Mouse (Mus musculus) kidney, postnatal 0 days (tissue): ENCODE measurements at regions not wholly inside any gene's neighbourhood (a gene's known extent, or its start where the extent isn't known, plus 50 kb on each side); places are given as distances from the start of the nearest gene placed in this dataset.
A peak's percentile ranks its signal among the peaks of the same experiment; 100 is the strongest.

ENCODE experiments used
- ATAC-seq: fragments of 200-750 bp; cut with Nextera tagmentation; replicated peaks from 2 replicates; pipeline ENCODE4 v1.8.0; 2017; ENCODE audit warnings: low read depth, moderate number of reproducible peaks, moderate TSS enrichment, moderate library complexity; ENCODE audit not compliant: low FRiP score
- DNase-seq: peaks from one replicate; pipeline ENCODE4 v3.0.0-alpha.2; 2016; ENCODE audit warnings: low spot score
- H3K27ac ChIP-seq: fragments of 300-500 bp; sonication (generic); 2 replicates; pipeline ENCODE4 v1.5.1; 2014; ENCODE audit warnings: mild to moderate bottlenecking
- H3K27me3 ChIP-seq: fragments of 300-500 bp; sonication (generic); 2 replicates; pipeline ENCODE4 v1.6.1; 2014; ENCODE audit warnings: low read length, mixed read lengths; ENCODE audit not compliant: insufficient read depth
- H3K36me3 ChIP-seq: fragments of 300-500 bp; sonication (generic); 2 replicates; pipeline ENCODE4 v1.6.1; 2014; ENCODE audit warnings: low read length, mixed read lengths; ENCODE audit not compliant: insufficient read depth
- H3K4me1 ChIP-seq: fragments of 300-500 bp; sonication (generic); replicated peaks from 2 replicates; pipeline ENCODE4 v1.6.1; 2014; ENCODE audit warnings: antibody characterized with exemption, low read length, mixed read lengths; ENCODE audit not compliant: insufficient read depth
- H3K4me2 ChIP-seq: fragments of 300-500 bp; sonication (generic); 2 replicates; pipeline ENCODE4 v1.6.1; 2014; ENCODE audit warnings: mild to moderate bottlenecking, low read length, moderate library complexity, mixed read lengths
- H3K4me3 ChIP-seq: fragments of 300-500 bp; sonication (generic); replicated peaks from 2 replicates; pipeline ENCODE4 v1.5.1; 2014; ENCODE audit warnings: low read depth, low read length
- H3K9ac ChIP-seq: fragments of 300-500 bp; sonication (generic); 2 replicates; pipeline ENCODE4 v1.6.1; 2014; ENCODE audit warnings: low read depth, low read length
- H3K9me3 ChIP-seq: fragments of 300-500 bp; sonication (generic); replicated peaks from 2 replicates; pipeline ENCODE4 v1.6.1; 2016; ENCODE audit warnings: low read length, inconsistent platforms, mixed read lengths
- CTCF ChIP-seq: IDR thresholded peaks from 2 replicates; pipeline ENCODE4 v1.5.1; 2016; ENCODE audit warnings: antibody characterized with exemption, low read depth, mild to moderate bottlenecking, moderate library complexity
- WGBS: fragments of 180-500 bp; shearing (Covaris S2); extraction: QIAGEN DNeasy Blood & Tissue Kit; methylation state at CpG from one replicate; pipeline ENCODE4 v1.1.7; 2014; 5-methylcytosine and 5-hydroxymethylcytosine counted together

- WGBS = 70% methylated on average over 9 of the region's 9 CpGs
- H3K36me3 ChIP-seq = no peaks in the 10 kb centered on the region
- TF ChIP-seq CTCF = no peak
- no peak overlapping the region for H3K4me3 ChIP-seq
- H3K9me3 ChIP-seq = no peaks in the 10 kb centered on the region
- no peak for ATAC-seq
- no peak overlapping the region for H3K27ac ChIP-seq
- H3K4me2 ChIP-seq = no peak overlapping the region
- no peak overlapping the region for H3K9ac ChIP-seq
- no peaks in the 10 kb centered on the region for H3K4me1 ChIP-seq
- no peaks in the 10 kb centered on the region for H3K27me3 ChIP-seq
- peak; percentile 60 for DNase-seq
These were observed 273.0 kb downstream of the Basp1 start for GRCm38 (mm10) chr15:25140389-25141181.

DNA sequence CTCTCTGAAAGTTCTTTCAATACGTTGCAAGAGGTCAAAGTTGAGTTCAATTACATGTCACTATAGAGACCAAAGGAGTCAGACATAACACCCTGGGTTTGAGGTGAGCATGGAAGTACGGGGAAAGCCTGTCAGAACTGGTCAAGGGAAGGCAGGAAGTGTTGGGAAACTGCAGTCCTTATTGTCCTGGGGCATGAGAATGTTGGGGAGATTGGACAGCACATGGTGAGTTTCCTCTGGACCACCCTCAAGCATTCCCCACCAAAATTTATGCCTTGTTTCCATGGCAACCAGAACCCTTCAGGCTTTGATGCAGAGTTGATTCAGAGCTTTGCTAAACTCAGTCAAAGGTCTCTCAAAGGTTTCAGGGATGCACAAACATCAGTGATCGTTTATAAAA, 276.5 kb downstream of the Basp1 start:
- no peak for TF ChIP-seq CTCF
- Histone ChIP-seq H3K9me3 (no peaks in the 10 kb centered on the region), H3K27me3 (no peaks in the 10 kb centered on the region), H3K4me3 (no peak overlapping the region), H3K4me1 (no peaks in the 10 kb centered on the region), H3K4me2 (no peak overlapping the region), H3K27ac (no peak overlapping the region), H3K9ac (no peak overlapping the region), H3K36me3 (no peaks in the 10 kb centered on the region)
- 36% methylated on average over 3 of the region's 3 CpGs for WGBS
- ATAC-seq (no peak), DNase-seq (peak; percentile 19)

- DNase-seq (no peak), ATAC-seq (no peak)
- Histone ChIP-seq H3K4me3 (no peak overlapping the region), H3K27me3 (no peaks in the 10 kb centered on the region), H3K4me1 (no peaks in the 10 kb centered on the region), H3K36me3 (no peaks in the 10 kb centered on the region), H3K9me3 (no peaks in the 10 kb centered on the region), H3K4me2 (no peak overlapping the region), H3K9ac (no peak overlapping the region), H3K27ac (no peak overlapping the region)
- WGBS = 77% methylated on average over 19 of the region's 19 CpGs
- TF ChIP-seq CTCF = no peak
These were observed 277.9 kb downstream of the Basp1 start for GRCm38 (mm10) chr15:25135471-25136262.

DNA sequence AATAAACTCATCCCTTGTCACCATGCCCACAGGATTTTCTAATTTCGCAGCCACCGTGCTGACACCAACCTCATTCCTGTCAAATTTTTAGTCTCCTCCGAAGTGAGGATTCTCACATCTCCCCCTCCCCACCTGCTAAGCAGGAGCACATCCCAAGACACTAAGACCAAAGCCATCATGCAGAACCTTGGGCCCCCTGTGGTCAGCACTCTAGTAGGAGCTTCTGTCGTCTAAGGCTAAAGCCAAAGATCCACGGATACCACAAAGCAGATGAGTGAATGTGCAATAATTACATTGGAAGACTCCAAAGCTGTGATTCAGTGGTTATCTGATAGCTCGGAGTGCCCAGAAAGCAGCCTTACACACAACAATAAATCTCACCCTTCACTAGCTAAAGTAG, 283.5 kb downstream of the Basp1 start:
- Histone ChIP-seq H3K9ac (no peak overlapping the region), H3K4me3 (no peak overlapping the region), H3K36me3 (no peaks in the 10 kb centered on the region), H3K4me2 (no peak overlapping the region), H3K4me1 (no peaks in the 10 kb centered on the region), H3K9me3 (no peaks in the 10 kb centered on the region), H3K27ac (no peak overlapping the region), H3K27me3 (no peaks in the 10 kb centered on the region)
- no peak for TF ChIP-seq CTCF
- WGBS = 56% methylated on average over 6 of the region's 6 CpGs
- DNase-seq (no peak), ATAC-seq (no peak)

- TF ChIP-seq CTCF = no peak
- no peak for ATAC-seq
- 75% methylated on average over 5 of the region's 5 CpGs for WGBS
- Histone ChIP-seq H3K9ac (no peak overlapping the region), H3K4me1 (no peaks in the 10 kb centered on the region), H3K4me2 (no peak overlapping the region), H3K9me3 (no peaks in the 10 kb centered on the region), H3K27me3 (no peaks in the 10 kb centered on the region), H3K4me3 (no peak overlapping the region), H3K36me3 (no peaks in the 10 kb centered on the region), H3K27ac (no peak overlapping the region)
- DNase-seq = no peak
These were observed 284.0 kb downstream of the Basp1 start for GRCm38 (mm10) chr15:25129572-25129971.

DNA sequence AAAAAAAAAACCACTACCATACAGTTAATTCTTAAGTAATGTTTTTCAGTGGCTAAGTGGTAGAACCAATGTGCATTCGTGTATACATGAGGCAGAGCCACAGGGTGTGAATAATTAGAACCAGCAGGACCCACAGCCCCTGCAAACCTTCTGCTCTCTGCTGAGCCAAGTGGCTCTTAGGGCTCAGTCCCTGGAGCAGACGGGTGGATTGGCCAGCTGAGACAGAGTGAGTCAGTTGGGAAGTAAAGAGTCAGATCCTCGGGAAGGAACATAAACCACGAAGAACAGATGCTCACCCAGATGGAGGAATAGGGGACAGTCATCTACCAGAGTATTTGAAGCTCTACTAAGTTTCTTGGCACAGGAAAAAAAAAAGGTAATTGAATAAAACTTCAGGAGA, 293.1 kb downstream of the Basp1 start:
- TF ChIP-seq CTCF = no peak
- Histone ChIP-seq H3K36me3 (no peaks in the 10 kb centered on the region), H3K27ac (no peak overlapping the region), H3K9ac (no peak overlapping the region), H3K4me3 (no peak overlapping the region), H3K4me1 (no peaks in the 10 kb centered on the region), H3K27me3 (no peaks in the 10 kb centered on the region), H3K9me3 (no peaks in the 10 kb centered on the region), H3K4me2 (no peak overlapping the region)
- DNase-seq = no peak
- 41% methylated on average over 4 of the region's 4 CpGs for WGBS
- no peak for ATAC-seq
